Mouse (Mus musculus) 3134 (cell line): ENCODE measurements around the gene Carns1.

Experiments used
- DNase-seq: peaks from one replicate; pipeline ENCODE4 v3.0.0-alpha.2; 2011; ENCODE audit warnings: low spot score; ENCODE audit not compliant: insufficient read length; ENCODE audit errors: extremely low read depth

Gene Carns1

GRCm38 (mm10) chr19:4172925-4173324, 2.4 kb downstream of the Carns1 start:
- no peak for DNase-seq

GRCm38 (mm10) chr19:4171393-4172290, 3.6 kb downstream of the Carns1 start:
- peak; percentile 73 for DNase-seq

- DNase-seq: no peak
Observed at GRCm38 (mm10) chr19:4170723-4171392, 4.4 kb downstream of the Carns1 start.

- DNase-seq: no peak
Observed at GRCm38 (mm10) chr19:4169810-4170209, 5.5 kb downstream of the Carns1 start.

GRCm38 (mm10) chr19:4169378-4169784, 5.9 kb downstream of the Carns1 start:
- peak; percentile 99 for DNase-seq

GRCm38 (mm10) chr19:4166678-4167476, 8.4 kb downstream of the Carns1 start:
- DNase-seq: no peak

GRCm38 (mm10) chr19:4164721-4165120, 10.6 kb downstream of the Carns1 start:
- DNase-seq: no peak

- no peak for DNase-seq
Observed at GRCm38 (mm10) chr19:4164100-4164499, 11.2 kb downstream of the Carns1 start.

- DNase-seq: no peak
Observed at GRCm38 (mm10) chr19:4163543-4163887, 11.8 kb downstream of the Carns1 start.

- DNase-seq: peak; percentile 85
Observed at GRCm38 (mm10) chr19:4162646-4163542, 12.4 kb downstream of the Carns1 start, which contains the start of gene Rps6kb2. Gene Rps6kb2 (minus strand): TSS chr19:4163354.

- DNase-seq: no peak
Observed at GRCm38 (mm10) chr19:4159049-4159448, 16.2 kb downstream of the Carns1 start.

GRCm38 (mm10) chr19:4156771-4157170, 18.5 kb downstream of the Carns1 start:
- no peak for DNase-seq

- no peak for DNase-seq
Observed at GRCm38 (mm10) chr19:4156073-4156579, 19.2 kb downstream of the Carns1 start.

GRCm38 (mm10) chr19:4155223-4156072, 19.8 kb downstream of the Carns1 start:
- DNase-seq: no peak

GRCm38 (mm10) chr19:4154437-4155222, 20.6 kb downstream of the Carns1 start:
- no peak for DNase-seq

GRCm38 (mm10) chr19:4153232-4153654, 22.0 kb downstream of the Carns1 start, which contains the start of gene Ptprcap:
Gene Ptprcap (plus strand): TSS chr19:4153604.
- no peak for DNase-seq

GRCm38 (mm10) chr19:4152445-4153231, 22.6 kb downstream of the Carns1 start:
- DNase-seq: no peak
